Mouse (Mus musculus) bone marrow, adult 2 months (tissue): ENCODE results near the gene 9330159F19Rik.

ENCODE experiments used
- CTCF ChIP-seq: fragments of 200-500 bp; IDR thresholded peaks from 2 replicates; pipeline ENCODE4 v1.5.1; 2011; ENCODE audit warnings: low read length, control low read depth; ENCODE audit not compliant: control insufficient read depth, insufficient read depth
- POLR2A ChIP-seq: fragments of 200-500 bp; IDR thresholded peaks from 2 replicates; pipeline ENCODE4 v1.6.1; 2011; ENCODE audit warnings: low read depth, mild to moderate bottlenecking, control low read depth, low read length, borderline replicate concordance; ENCODE audit not compliant: control insufficient read depth

GRCm38 (mm10) chr10:29200609-29201008, 10.8 kb upstream of the 9330159F19Rik start:
- TF ChIP-seq CTCF (no peak), POLR2A (no peak)
